Mouse (Mus musculus): ENCODE data around the gene 2810004N23Rik. TPM values are rescaled to one million over a fixed set of nuclear protein-coding genes. Genes with fewer than 3 reads are reported as not detected.

2810004N23Rik gene
- total and polyA plus RNA-seq, 3 experiments, result 54.8 to 68.9 (median 64.0) TPM

- Histone ChIP-seq H3K4me3 (ENCODE audit: control insufficient read depth in 1 of 2, insufficient read depth in 1 of 2, low read depth in 2 of 2, low read length in 2 of 2) (no peak overlapping the region), H3K9me3 (replicated peaks; ENCODE audit: insufficient read depth, low read length) (no peaks in the 10 kb centered on the region), H3K27ac (ENCODE audit: control insufficient read depth, low read depth, low read length) (no peak overlapping the region), H3K36me3 (ENCODE audit: control insufficient read depth in 1 of 2, insufficient read depth in 2 of 2, low read length in 2 of 2) (peaks cover 0 to 3% of the 10 kb centered on the region in 2 experiments; a peak in 1 of 4 replicates), H3K27me3 (ENCODE audit: control insufficient read depth in 1 of 2, insufficient read depth in 2 of 2, low read length in 2 of 2) (no peaks in the 10 kb centered on the region), H3K9ac (ENCODE audit: control insufficient read depth, low read depth, low read length, poor library complexity, severe bottlenecking) (no peak overlapping the region), H3K79me2 (ENCODE audit: control insufficient read depth, insufficient read depth, low read length, poor library complexity) (no peaks in the 10 kb centered on the region), H3K4me1 (ENCODE audit: control insufficient read depth in 1 of 2, insufficient read depth in 2 of 2, low read length in 2 of 2) (no peaks in the 10 kb centered on the region)
- peak; percentile 51; the same call in 1 of the 2 replicates for TF ChIP-seq POLR2AphosphoS2 (IDR thresholded peaks at IDR 0.05; ENCODE audit: low read length)
- TF ChIP-seq CTCF (IDR thresholded peaks at IDR 0.05 in 2 of 3, conservative IDR thresholded peaks at IDR 0.05 in 1 of 3; ENCODE audit: control insufficient read depth in 1 of 3, insufficient read depth in 1 of 3, low read depth in 2 of 3, low read length in 3 of 3, poor library complexity in 1 of 3, severe bottlenecking in 1 of 3), result no peak
- DNase-seq (ENCODE audit: low read depth, low spot score), result no peak
Observed at GRCm38 (mm10) chr8:124835848-124836247, 27.1 kb downstream of the 2810004N23Rik start.

GRCm38 (mm10) chr8:124833430-124834205, 29.3 kb downstream of the 2810004N23Rik start:
- Histone ChIP-seq H3K36me3 (ENCODE audit: control insufficient read depth in 1 of 2, insufficient read depth in 2 of 2, low read length in 2 of 2) (no peaks in the 10 kb centered on the region), H3K9me3 (replicated peaks; ENCODE audit: insufficient read depth, low read length) (no peaks in the 10 kb centered on the region), H3K79me2 (ENCODE audit: control insufficient read depth, insufficient read depth, low read length, poor library complexity) (no peaks in the 10 kb centered on the region), H3K4me3 (ENCODE audit: control insufficient read depth in 1 of 2, insufficient read depth in 1 of 2, low read depth in 2 of 2, low read length in 2 of 2) (no peak overlapping the region), H3K27me3 (ENCODE audit: control insufficient read depth in 1 of 2, insufficient read depth in 2 of 2, low read length in 2 of 2) (no peaks in the 10 kb centered on the region), H3K27ac (ENCODE audit: control insufficient read depth, low read depth, low read length) (no peak overlapping the region), H3K9ac (ENCODE audit: control insufficient read depth, low read depth, low read length, poor library complexity, severe bottlenecking) (no peak overlapping the region), H3K4me1 (ENCODE audit: control insufficient read depth in 1 of 2, insufficient read depth in 2 of 2, low read length in 2 of 2) (no peaks in the 10 kb centered on the region)
- no peak for TF ChIP-seq ETS1 (IDR thresholded peaks at IDR 0.05; ENCODE audit: low read depth, low read length)
- TF ChIP-seq TCF12 (IDR thresholded peaks at IDR 0.05; ENCODE audit: low read depth, low read length), result no peak
- TF ChIP-seq E2F4 (IDR thresholded peaks at IDR 0.05; ENCODE audit: borderline replicate concordance, low read depth, low read length), result no peak
- no peak for TF ChIP-seq CHD2 (IDR thresholded peaks at IDR 0.05; ENCODE audit: low read length)
- TF ChIP-seq RAD21 (IDR thresholded peaks at IDR 0.05; ENCODE audit: low read depth, low read length), result no peak
- TF ChIP-seq HCFC1 (IDR thresholded peaks at IDR 0.05; ENCODE audit: low read depth, low read length), result no peak
- TF ChIP-seq BHLHE40 (IDR thresholded peaks at IDR 0.05; ENCODE audit: borderline replicate concordance, low read depth, low read length), result no peak
- TF ChIP-seq MYC (IDR thresholded peaks at IDR 0.05; ENCODE audit: low read depth, low read length), result no peak
- TF ChIP-seq TBP (IDR thresholded peaks at IDR 0.05; ENCODE audit: low read depth, low read length), result no peak
- no peak for TF ChIP-seq CTCF (IDR thresholded peaks at IDR 0.05 in 2 of 3, conservative IDR thresholded peaks at IDR 0.05 in 1 of 3; ENCODE audit: control insufficient read depth in 1 of 3, insufficient read depth in 1 of 3, low read depth in 2 of 3, low read length in 3 of 3, poor library complexity in 1 of 3, severe bottlenecking in 1 of 3)
- no peak for TF ChIP-seq MYB (IDR thresholded peaks at IDR 0.05; ENCODE audit: low read depth, low read length)
- TF ChIP-seq KAT2A (conservative IDR thresholded peaks at IDR 0.05; ENCODE audit: low read depth, low read length), result no peak
- no peak for TF ChIP-seq POLR2AphosphoS2 (IDR thresholded peaks at IDR 0.05; ENCODE audit: low read length)
- TF ChIP-seq NELFE (IDR thresholded peaks at IDR 0.05; ENCODE audit: low read depth, low read length), result no peak
- no peak for TF ChIP-seq ELF1 (IDR thresholded peaks at IDR 0.05; ENCODE audit: low read depth, low read length)
- no peak for TF ChIP-seq ZC3H11A (IDR thresholded peaks at IDR 0.05; ENCODE audit: low read depth, low read length)
- no peak for TF ChIP-seq USF2 (IDR thresholded peaks at IDR 0.05; ENCODE audit: borderline replicate concordance in 1 of 2, insufficient read depth in 1 of 2, low read depth in 1 of 2, low read length in 2 of 2)
- DNase-seq (ENCODE audit: low read depth, low spot score), result no peak

Measured in MEL (cell line).